Mouse (Mus musculus) testis, postnatal 10 days (tissue): ENCODE data around the gene 6820408C15Rik.
A peak's percentile ranks its signal among the peaks of the same experiment; 100 is the strongest.

Source experiments
- DNase-seq: peaks from one replicate; pipeline ENCODE4 v3.0.0; 2021; ENCODE audit warnings: low spot score

6820408C15Rik gene

GRCm38 (mm10) chr2:152415287-152415686 is at the start of gene 6820408C15Rik:
Gene 6820408C15Rik, plus strand, starts transcription at chr2:152415587.
- no peak for DNase-seq

DNA sequence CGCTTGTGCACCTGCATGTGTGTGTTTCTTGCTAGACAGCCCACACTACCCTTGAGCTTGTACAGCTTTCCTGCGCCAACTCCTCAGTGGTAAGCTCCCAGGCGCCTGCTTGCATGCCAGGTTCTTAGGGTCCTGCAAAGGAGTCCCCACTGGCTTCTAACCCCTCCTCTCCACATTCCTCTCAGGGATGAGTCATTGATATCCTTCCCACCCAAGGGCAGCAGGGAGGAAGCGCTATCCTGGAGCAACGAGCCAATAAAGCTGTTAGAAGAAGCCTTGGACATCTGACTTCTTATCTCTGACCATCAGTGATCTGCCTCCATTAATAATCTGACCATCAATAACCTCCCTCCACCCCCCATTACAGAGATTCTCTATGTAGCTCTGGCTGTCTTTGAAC is 47.5 kb upstream of the 6820408C15Rik start:
- no peak for DNase-seq

DNA sequence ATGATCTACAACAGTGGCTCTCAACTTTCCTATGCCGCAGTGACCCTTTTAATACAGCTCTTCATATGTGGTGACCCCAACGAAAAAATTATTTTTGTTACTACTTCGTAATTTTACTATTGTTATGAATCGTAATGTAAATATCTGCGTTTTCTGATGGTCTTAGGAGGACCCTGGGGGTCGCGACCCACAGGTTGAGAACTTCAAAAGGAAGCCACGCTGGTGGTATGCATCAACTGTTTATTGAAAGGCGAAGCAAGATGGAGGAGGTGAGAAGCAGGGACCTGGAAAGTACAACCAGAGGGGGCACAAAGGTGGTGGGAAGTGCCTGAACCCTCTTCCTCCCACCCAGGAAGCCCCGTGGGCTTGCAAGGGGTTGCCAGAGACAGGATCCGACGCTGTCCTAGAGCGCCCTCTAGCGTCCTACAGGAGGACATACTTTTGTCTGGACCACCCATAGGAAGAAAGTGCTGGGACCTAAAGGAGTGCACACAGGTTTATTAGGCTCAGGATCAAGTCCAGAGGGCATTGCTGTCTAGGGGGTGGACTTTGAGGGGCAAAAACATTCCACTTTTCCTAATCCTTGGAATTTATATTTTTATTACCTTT is 46.8 kb upstream of the 6820408C15Rik start:
- DNase-seq = peak; percentile 74

DNA sequence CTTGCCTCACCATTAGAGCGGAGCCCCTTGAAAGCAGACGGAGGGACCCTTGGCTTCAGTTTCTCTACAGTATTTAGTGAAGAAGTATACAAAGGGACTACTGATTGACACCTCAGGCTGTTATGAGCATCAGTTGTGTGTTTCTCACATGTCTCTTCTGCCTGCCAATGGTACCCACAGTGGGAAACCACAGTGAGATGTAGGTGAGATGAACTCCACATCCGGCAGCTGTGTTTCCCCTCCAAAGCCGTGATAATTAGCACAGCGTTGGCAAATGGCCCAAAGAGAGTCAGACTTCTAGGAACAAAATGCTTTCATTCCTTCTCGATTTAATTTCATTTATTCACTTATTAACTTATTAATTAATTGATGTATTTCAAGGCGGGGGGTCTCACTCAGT is 43.3 kb upstream of the 6820408C15Rik start:
- DNase-seq = no peak

DNA sequence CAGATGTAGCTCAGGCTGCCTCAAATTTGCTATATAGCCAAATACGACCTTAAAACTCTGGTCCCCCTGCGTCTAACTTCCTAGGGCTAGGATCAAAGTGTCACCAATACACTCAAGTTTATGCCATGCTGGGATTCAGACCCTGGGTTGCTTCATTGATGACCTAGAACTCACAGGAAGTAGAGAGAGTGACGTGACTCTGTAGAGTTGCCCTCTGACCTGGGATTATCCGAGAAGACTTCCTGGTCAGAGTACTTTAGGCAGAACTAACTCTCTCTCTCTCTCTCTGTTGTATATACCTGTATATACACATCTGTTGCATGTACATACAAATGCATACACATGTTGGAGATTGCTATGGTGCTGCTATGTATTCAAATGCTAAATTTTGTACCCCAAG is 42.7 kb upstream of the 6820408C15Rik start:
- no peak for DNase-seq

- DNase-seq = no peak
These were observed 41.8 kb upstream of the 6820408C15Rik start for GRCm38 (mm10) chr2:152373547-152373946.

DNA sequence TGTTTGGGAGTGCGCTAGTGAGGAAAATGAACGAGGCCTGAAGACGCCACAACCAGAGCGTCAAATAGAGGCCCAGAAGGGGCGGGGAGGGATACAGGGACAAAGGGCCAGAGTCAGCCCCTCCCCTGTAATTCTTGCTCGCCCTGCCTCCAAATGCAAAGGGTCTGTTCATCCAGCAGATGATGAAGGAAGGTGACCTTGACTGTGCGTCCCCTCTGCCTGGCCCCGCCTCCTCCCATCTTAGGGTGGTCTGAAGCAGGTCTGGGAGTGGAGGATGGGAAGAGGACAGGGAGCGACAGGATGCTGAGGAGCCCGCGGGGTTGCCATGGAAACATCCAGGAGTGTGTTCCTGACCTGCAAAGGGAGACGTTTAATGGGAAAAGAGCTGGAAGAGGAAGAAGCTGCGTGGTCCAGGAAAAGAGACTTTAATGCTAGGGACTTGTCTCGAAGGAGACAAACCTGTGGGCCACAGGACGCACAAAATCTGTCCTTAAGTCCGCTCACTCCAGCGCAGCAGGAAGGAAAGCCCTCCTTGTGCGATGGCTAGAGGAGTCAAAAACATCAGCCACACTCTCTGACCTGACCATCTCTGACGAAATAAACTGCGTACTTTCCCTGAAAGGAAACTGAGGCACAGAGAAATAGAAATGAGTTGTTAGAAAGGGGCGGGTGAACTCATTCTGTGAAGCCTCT is 39.6 kb upstream of the 6820408C15Rik start:
- no peak for DNase-seq

DNA sequence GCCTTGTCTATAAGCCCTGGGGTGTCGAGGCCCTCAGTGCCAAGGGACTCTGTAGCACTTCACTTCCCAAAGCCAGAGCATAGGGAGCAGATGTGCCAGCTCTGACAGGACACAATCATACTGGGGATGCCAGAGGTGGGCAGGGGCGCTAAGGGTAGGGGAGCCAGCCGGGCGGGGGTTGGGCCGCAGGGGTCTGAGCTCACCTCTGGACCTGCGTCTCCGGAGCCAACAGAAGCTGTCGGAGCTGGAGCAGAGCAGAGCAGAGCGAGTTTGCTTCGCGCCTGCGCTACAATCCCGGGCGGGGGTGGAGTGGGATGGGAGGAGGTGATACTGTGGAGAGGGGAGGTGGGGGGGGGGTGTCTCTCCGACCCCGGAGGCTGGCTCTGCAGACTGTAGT is 39.0 kb upstream of the 6820408C15Rik start, which contains the start of gene Nrsn2:
TSS of gene Nrsn2 (minus strand) at position 294 of the 397 bp plus-strand sequence.
- no peak for DNase-seq

DNA sequence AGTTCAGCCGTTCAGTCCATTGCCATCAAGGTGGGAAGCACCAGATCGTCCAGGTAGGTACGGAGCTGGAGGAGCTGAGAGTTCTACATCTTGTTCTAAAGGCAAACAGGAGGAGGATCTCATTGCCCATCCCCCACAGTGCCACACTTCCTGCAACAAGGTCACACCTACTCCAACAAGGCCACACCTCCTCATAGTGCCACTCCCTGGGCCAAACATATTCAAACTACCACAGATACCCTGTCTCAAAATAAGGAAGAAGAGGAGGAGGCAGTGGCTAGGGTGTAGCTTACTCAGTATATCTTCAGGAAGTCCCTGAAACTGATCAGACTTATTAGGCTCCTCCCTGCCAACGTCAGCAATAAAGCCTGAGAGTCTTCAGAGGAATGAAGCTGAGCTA is 31.2 kb upstream of the 6820408C15Rik start:
- DNase-seq = no peak

- DNase-seq = no peak
These were observed 22.6 kb upstream of the 6820408C15Rik start for GRCm38 (mm10) chr2:152392786-152393185.

DNA sequence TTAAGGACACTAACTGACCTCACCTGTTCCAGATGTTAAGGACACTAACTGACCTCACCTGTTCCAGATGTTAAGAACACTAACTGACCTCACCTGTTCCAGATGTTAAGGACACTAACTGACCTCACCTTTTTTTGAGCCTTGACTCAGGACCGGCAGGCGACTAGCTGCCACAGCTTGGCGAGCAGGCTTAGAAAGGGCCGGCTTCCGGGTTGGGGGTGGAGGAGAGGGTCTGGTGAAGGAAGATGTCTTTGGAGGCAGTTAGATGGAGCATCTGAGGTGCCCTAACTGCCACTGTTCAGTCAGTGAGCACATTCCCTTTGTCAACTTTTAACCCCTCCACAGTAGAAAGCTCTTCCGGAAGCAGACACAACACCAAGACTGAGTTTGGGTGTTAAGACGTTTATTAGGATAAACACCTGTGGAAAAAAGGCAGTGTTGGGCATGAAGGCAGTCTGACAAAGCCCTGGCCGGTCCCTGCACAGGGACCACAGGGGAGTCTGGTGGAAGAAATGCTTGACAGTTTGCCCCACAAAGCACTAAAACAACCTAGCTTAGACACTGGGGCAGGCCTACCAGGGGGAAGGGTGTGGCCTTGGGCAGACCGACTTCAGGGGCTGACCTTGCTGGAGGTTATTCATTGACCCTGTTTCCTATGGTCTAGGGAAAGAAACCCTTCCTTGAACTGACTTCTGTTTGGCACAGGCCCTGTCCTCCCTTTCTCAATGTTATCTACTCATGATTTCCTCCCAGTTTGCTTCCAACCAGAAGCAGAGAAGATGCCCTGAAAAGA is 22.0 kb upstream of the 6820408C15Rik start:
- no peak for DNase-seq

DNA sequence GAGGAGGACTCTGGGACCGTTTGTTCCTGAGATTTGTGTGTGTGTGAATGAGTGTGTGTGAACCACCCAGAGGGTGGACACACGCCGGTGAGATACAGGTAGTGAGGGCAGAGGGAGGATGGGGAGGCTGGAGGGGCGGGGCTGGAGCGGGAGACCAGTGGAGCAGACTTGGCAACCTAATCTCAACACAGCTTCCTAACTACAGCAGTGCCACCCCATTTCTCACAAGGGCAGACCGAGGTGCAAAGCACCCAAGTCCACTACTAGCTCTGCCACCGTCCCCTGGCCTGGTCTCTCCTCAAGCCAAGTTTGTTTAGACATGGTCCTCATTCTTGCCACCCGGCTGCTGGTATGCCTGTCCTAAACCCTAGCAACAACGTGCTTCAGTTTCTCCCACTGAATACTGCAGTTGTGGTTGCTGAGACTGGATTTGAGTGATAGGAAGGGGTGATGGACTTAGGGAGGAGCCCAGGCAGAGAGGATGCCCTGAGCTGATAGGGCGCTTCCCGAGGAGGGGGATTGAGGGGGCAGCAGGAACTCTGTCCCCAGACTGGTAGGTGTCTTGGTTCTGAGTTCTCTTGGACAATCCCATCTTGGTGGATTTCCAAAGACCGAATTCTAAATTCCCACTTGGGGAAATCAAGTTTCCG is 20.0 kb upstream of the 6820408C15Rik start:
- peak; percentile 69 for DNase-seq

GRCm38 (mm10) chr2:152396110-152397003 is 19.0 kb upstream of the 6820408C15Rik start:
- peak; percentile 94 for DNase-seq

DNA sequence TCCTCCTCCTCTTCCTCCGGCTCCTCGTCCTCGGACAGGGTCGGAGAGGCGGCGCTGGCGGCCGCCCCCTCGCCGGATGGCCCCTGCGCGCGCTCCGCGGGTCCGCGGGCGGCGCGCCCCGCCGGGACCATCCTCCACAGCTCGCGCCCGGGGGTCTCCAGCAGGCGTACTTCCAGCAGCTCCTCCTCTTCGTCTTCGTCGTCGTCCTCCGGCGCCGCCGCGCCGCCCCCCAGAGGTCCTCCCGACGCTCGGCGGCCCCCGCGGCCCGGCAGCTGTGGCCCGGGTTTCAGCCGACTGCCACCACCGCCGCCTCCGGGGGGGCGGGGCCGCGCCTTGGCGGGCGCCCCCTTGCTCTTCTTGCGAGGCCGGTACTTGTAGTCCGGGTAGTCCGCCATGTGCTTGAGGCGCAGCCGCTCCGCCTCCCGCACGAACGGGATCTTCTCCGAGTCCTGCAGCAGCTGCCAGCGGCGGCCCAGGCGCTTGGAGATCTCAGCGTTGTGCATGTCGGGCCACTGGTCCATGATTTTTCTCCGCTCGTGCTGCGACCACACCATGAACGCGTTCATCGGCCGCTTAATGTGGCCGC is 18.3 kb upstream of the 6820408C15Rik start:
- DNase-seq = peak; percentile 87

GRCm38 (mm10) chr2:152397680-152398435 is 17.5 kb upstream of the 6820408C15Rik start, which contains the start of gene Sox12:
Gene Sox12, minus strand, starts transcription at chr2:152398063.
- DNase-seq = peak; percentile 99

- DNase-seq = peak; percentile 98
These were observed 16.7 kb upstream of the 6820408C15Rik start for GRCm38 (mm10) chr2:152398691-152399090.

- DNase-seq = no peak
These were observed 16.3 kb upstream of the 6820408C15Rik start for GRCm38 (mm10) chr2:152399122-152399542.

GRCm38 (mm10) chr2:152406126-152406525 is 9.3 kb upstream of the 6820408C15Rik start:
- peak; percentile 96 for DNase-seq

DNA sequence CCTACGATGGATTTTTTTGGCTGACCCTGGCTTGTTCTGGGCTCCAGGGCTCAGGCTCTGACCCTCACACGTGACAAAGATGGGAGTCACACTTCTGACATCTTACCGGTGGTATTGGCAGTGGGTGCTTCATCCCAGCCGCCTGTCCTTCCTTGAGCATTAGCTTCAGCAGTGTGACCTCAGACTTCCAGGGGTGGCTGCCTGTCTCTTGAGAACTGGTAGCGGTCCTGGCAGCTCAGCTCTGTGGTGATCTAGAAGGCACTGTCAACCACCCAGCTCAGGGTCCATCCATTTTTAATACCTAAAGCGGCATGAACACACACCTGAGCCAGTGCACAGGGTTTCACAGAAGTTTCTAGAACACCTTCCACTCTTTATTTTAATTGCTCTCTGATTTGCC is 5.6 kb upstream of the 6820408C15Rik start:
- no peak for DNase-seq

GRCm38 (mm10) chr2:152410971-152411371 is 4.4 kb upstream of the 6820408C15Rik start:
- peak; percentile 96 for DNase-seq
